Mouse (Mus musculus): ENCODE measurements around the gene Clstn2.

DNA sequence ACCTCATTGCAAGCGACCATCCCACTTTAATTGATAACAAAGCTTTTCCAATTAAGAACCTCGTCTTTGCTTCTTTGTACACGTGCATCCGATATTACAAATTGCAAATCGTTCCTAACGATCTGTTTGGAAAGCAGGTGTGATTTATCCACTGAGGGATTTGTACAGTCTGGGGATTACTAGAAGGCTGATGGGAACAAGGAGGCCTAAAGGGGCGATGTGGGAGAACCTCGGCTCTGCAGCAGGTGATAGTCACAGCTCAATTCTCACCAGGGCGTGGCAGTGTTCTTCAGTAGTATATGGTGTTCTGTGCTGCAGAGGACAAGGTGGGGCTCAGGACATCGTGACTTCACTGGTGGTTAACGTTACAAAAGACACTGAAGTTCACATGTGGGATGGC lies 9.9 kb downstream of the Clstn2 start:
- TF ChIP-seq POLR2A (IDR thresholded peaks at IDR 0.05; ENCODE audit: extremely low read depth, insufficient read depth, low read length) (no peak), CTCF (IDR thresholded peaks at IDR 0.05; ENCODE audit: low read depth, low read length) (no peak)

Measured in liver, adult 2 months (tissue).